In genomic region chr4:108338321-108338733, GRCm38 (mm10) we compare ENCODE assay signal across 9 mouse cellular contexts. TPM values are rescaled to one million over a fixed set of nuclear protein-coding genes. Genes with fewer than 3 reads are reported as not detected.
DNase-seq lines count a peak whose midpoint lies in the region; ATAC-seq and TF ChIP-seq lines count a peak whose summit lies in the region.
"Had no signal": no experiment of that assay in that cellular context is flagged by ENCODE, and none has a peak within 500 bp of the region (broad histone marks: within the 10 kb centered on the region; RNA-seq: fewer than 3 reads in every experiment).

No protein-coding gene starts in this region.

- 0 out of 2 replicates have a peak overlapping the region, but pooled peaks have one; percentile 22 for H3K9ac ChIP-seq in kidney, embryonic 16.5 days (replicated peaks; ENCODE audit: low read length)
- H3K9ac ChIP-seq in kidney, embryonic 15.5 days = no peak overlapping the region
- H3K9ac ChIP-seq in ES-E14 (ENCODE audit: insufficient read depth, low read depth, low read length, poor library complexity, severe bottlenecking) = 0 out of 2 replicates have a peak overlapping the region, but pooled peaks have one; percentile 12
- H3K9ac ChIP-seq in intestine, embryonic 16.5 days (ENCODE audit: low read depth, low read length) = no peak overlapping the region
- H3K9ac ChIP-seq: lung, embryonic 15.5 days had no signal

- H3K4me2 ChIP-seq in kidney, embryonic 16.5 days (replicated peaks; ENCODE audit: low read depth, low read length) = no peak overlapping the region
- H3K4me2 ChIP-seq in kidney, embryonic 15.5 days = no peak overlapping the region
- H3K4me2 ChIP-seq in intestine, embryonic 16.5 days (ENCODE audit: low read depth, low read length) = no peak overlapping the region
- H3K4me2 ChIP-seq: lung, embryonic 15.5 days had no signal

- ATAC-seq in kidney, embryonic 16.5 days (ENCODE audit: low FRiP score, low TSS enrichment) = no peak
- ATAC-seq in kidney, embryonic 15.5 days (replicated peaks; ENCODE audit: low FRiP score) = no peak
- ATAC-seq in intestine, embryonic 16.5 days = 0 out of 2 replicates have a peak, but pooled peaks have one; percentile 26

- 63% methylated on average over 9 of the region's 9 CpGs for WGBS in kidney, embryonic 16.5 days
- 68% methylated on average over 9 of the region's 9 CpGs for WGBS in kidney, embryonic 15.5 days
- 62% methylated on average over 9 of the region's 9 CpGs for WGBS in intestine, embryonic 16.5 days

- H3K4me3 ChIP-seq in kidney, embryonic 16.5 days (ENCODE audit: low read length) = no peak overlapping the region
- no peak overlapping the region for H3K4me3 ChIP-seq in kidney, embryonic 15.5 days (replicated peaks)
- no peak overlapping the region for H3K4me3 ChIP-seq in ES-E14 (ENCODE audit: insufficient read depth in 1 of 2, low read depth in 1 of 2, low read length in 2 of 2, poor library complexity in 1 of 2, severe bottlenecking in 1 of 2)
- H3K4me3 ChIP-seq in intestine, embryonic 16.5 days (ENCODE audit: low read length) = no peak overlapping the region
- H3K4me3 ChIP-seq: lung, embryonic 15.5 days had no signal

- DNase-seq in ES-E14 (ENCODE audit: low read depth, low spot score) = no peak
- DNase-seq in cerebellum, adult 9-11 months = peak; percentile 70
- no peak for DNase-seq in spleen, adult 18-20 months
- DNase-seq in embryo, embryonic 10 days (ENCODE audit: low spot score) = no peak
- no peak for DNase-seq in kidney, adult 18-20 months

- peaks cover 38% of the 10 kb centered on the region for H3K36me3 ChIP-seq in kidney, embryonic 16.5 days (ENCODE audit: insufficient read depth, low read length)
- peaks cover 62% of the 10 kb centered on the region for H3K36me3 ChIP-seq in kidney, embryonic 15.5 days
- H3K36me3 ChIP-seq in ES-E14 (ENCODE audit: control insufficient read depth, insufficient read depth, low read length, poor library complexity, severe bottlenecking) = peaks cover 12% of the 10 kb centered on the region
- 0 out of 2 replicates have a peak, but pooled peaks cover 6% of the 10 kb centered on the region for H3K36me3 ChIP-seq in intestine, embryonic 16.5 days (ENCODE audit: control insufficient read depth, insufficient read depth, low read length)

- in situ Hi-C loops in ES-E14 (cut with MboI; ENCODE audit: low sequenced_read_pairs in 2 of 2, unreplicated experiment in 2 of 2) = no loop called here

- H3K27ac ChIP-seq in kidney, embryonic 16.5 days (ENCODE audit: low read length) = no peak overlapping the region
- no peak overlapping the region for H3K27ac ChIP-seq in kidney, embryonic 15.5 days
- peak overlapping the region; percentile 62 for H3K27ac ChIP-seq in ES-E14 (ENCODE audit: insufficient read depth, low read depth, low read length, poor library complexity, severe bottlenecking)
- no peak overlapping the region for H3K27ac ChIP-seq in intestine, embryonic 16.5 days (ENCODE audit: low read length)
- H3K27ac ChIP-seq: lung, embryonic 15.5 days had no signal

- H3K4me1 ChIP-seq in kidney, embryonic 16.5 days (ENCODE audit: insufficient read depth, low read length) = no peaks in the 10 kb centered on the region
- no peaks in the 10 kb centered on the region for H3K4me1 ChIP-seq in kidney, embryonic 15.5 days
- peaks cover 10 to 18% of the 10 kb centered on the region in 2 experiments for H3K4me1 ChIP-seq in ES-E14 (ENCODE audit: control insufficient read depth in 2 of 2, insufficient read depth in 2 of 2, low read length in 2 of 2, poor library complexity in 1 of 2)
- H3K4me1 ChIP-seq in intestine, embryonic 16.5 days (ENCODE audit: control insufficient read depth, insufficient read depth, low read length) = 0 out of 2 replicates have a peak, but pooled peaks cover 4% of the 10 kb centered on the region
- H3K4me1 ChIP-seq: lung, embryonic 15.5 days had no signal

- H3K27me3 ChIP-seq in kidney, embryonic 16.5 days (ENCODE audit: insufficient read depth, low read length) = no peaks in the 10 kb centered on the region
- no peaks in the 10 kb centered on the region for H3K27me3 ChIP-seq in kidney, embryonic 15.5 days
- H3K27me3 ChIP-seq in intestine, embryonic 16.5 days (replicated peaks; ENCODE audit: control insufficient read depth, insufficient read depth, low read length) = no peaks in the 10 kb centered on the region
- H3K27me3 ChIP-seq: lung, embryonic 15.5 days had no signal

- no peaks in the 10 kb centered on the region for H3K9me3 ChIP-seq in kidney, embryonic 16.5 days (ENCODE audit: low read length)
- no peaks in the 10 kb centered on the region for H3K9me3 ChIP-seq in kidney, embryonic 15.5 days (replicated peaks)
- H3K9me3 ChIP-seq in ES-E14 (ENCODE audit: control insufficient read depth, insufficient read depth, low read depth, low read length) = no peaks in the 10 kb centered on the region
- H3K9me3 ChIP-seq in intestine, embryonic 16.5 days (ENCODE audit: control insufficient read depth, low read length) = no peaks in the 10 kb centered on the region
- H3K9me3 ChIP-seq: lung, embryonic 15.5 days had no signal

TF ChIP-seq in ES-E14, 5 proteins besides CTCF, POLR2A, EP300 and RAD21:
- no peak for TF ChIP-seq MAFK (IDR thresholded peaks at IDR 0.05; ENCODE audit: insufficient read depth, low read depth, low read length)
- TF ChIP-seq HCFC1 (IDR thresholded peaks at IDR 0.05; ENCODE audit: borderline replicate concordance, insufficient read depth, low read length) = no peak
- no peak for TF ChIP-seq ZC3H11A (IDR thresholded peaks at IDR 0.05; ENCODE audit: borderline replicate concordance, low read depth, low read length)
- no peak for TF ChIP-seq ZNF384 (IDR thresholded peaks at IDR 0.05; ENCODE audit: low read depth, low read length)
- TF ChIP-seq CHD2 (IDR thresholded peaks at IDR 0.05; ENCODE audit: low read depth, low read length) = no peak

RNA-seq across cellular contexts. Expression of gene Coa7, which starts 10.4 kb away (rescaled TPM):
- 52.9 and 54.1 TPM in 2 replicates for polyA plus RNA-seq in kidney, embryonic 16.5 days (2015; fragmentation: Nextera tagmentation; extraction: Ambion mirVana)
- polyA plus RNA-seq in kidney, embryonic 15.5 days (2015; fragmentation: Nextera tagmentation; extraction: Ambion mirVana) = 57.3 and 61.0 TPM in 2 replicates
- 24.7 and 37.0 TPM in 2 replicates for total RNA-seq in ES-E14 (2012; rRNA removed)
- polyA plus RNA-seq in intestine, embryonic 16.5 days (2015; fragmentation: Nextera tagmentation; extraction: Ambion mirVana) = 67.0 and 68.5 TPM in 2 replicates

RNA-seq across cellular contexts. Expression of gene Zyg11b, which starts 37.4 kb away (rescaled TPM):
- polyA plus RNA-seq in kidney, embryonic 16.5 days (2015; fragmentation: Nextera tagmentation; extraction: Ambion mirVana) = 11.6 and 11.7 TPM in 2 replicates
- polyA plus RNA-seq in kidney, embryonic 15.5 days (2015; fragmentation: Nextera tagmentation; extraction: Ambion mirVana) = 10.6 and 12.2 TPM in 2 replicates
- 13.3 and 13.6 TPM in 2 replicates for total RNA-seq in ES-E14 (2012; rRNA removed)
- polyA plus RNA-seq in intestine, embryonic 16.5 days (2015; fragmentation: Nextera tagmentation; extraction: Ambion mirVana) = 5.7 and 5.9 TPM in 2 replicates

RNA-seq across cellular contexts. Expression of gene Shisal2a, which starts 44.8 kb away (rescaled TPM):
- polyA plus RNA-seq in kidney, embryonic 16.5 days (2015; fragmentation: Nextera tagmentation; extraction: Ambion mirVana) = 0.29 and 1.1 TPM in 2 replicates
- 1.0 and 1.7 TPM in 2 replicates for polyA plus RNA-seq in kidney, embryonic 15.5 days (2015; fragmentation: Nextera tagmentation; extraction: Ambion mirVana)
- 1.5 and 5.5 TPM in 2 replicates for total RNA-seq in ES-E14 (2012; rRNA removed)
- polyA plus RNA-seq in intestine, embryonic 16.5 days (2015; fragmentation: Nextera tagmentation; extraction: Ambion mirVana) = 0.72 and 0.99 TPM in 2 replicates

Comparison
In these comparisons a context has a peak if more than half of its experiments do, and no peak if none do; other contexts are left out.
1. H3K9ac ChIP-seq: peak in kidney, embryonic 16.5 days (single experiment) and ES-E14 (single experiment); none in kidney, embryonic 15.5 days (single experiment) and intestine, embryonic 16.5 days (single experiment).